Mouse (Mus musculus) erythroblast, embryonic 14.5 days (primary cell): Measurements from ENCODE around the gene Ccdc81. TPM values are rescaled to one million over a fixed set of nuclear protein-coding genes. Genes with fewer than 3 reads are reported as not detected.

ENCODE experiments used
- H3K27me3 ChIP-seq: 2 replicates; pipeline ENCODE4 v1.6.1; 2012; ENCODE audit warnings: inconsistent platforms; ENCODE audit not compliant: control insufficient read depth
- H3K36me3 ChIP-seq: 2 replicates; pipeline ENCODE4 v1.6.1; 2012; ENCODE audit warnings: mild to moderate bottlenecking, inconsistent platforms; ENCODE audit not compliant: control insufficient read depth
- H3K4me1 ChIP-seq: 2 replicates; pipeline ENCODE4 v1.6.1; 2012; ENCODE audit warnings: inconsistent platforms; ENCODE audit not compliant: control insufficient read depth
- H3K4me3 ChIP-seq: replicated peaks from 2 replicates; pipeline ENCODE3; 2012; ENCODE audit warnings: moderate library complexity, mild to moderate bottlenecking, inconsistent platforms
- H3K9me3 ChIP-seq: 2 replicates; pipeline ENCODE4 v1.6.1; 2012; ENCODE audit warnings: low read length, inconsistent platforms, mixed read lengths; ENCODE audit not compliant: control insufficient read depth
- GATA1 ChIP-seq: IDR thresholded peaks from 2 replicates; pipeline ENCODE4 v1.6.1; 2012; ENCODE audit warnings: low read length, inconsistent platforms, mixed read lengths
- TAL1 ChIP-seq: IDR thresholded peaks from 3 replicates; pipeline ENCODE4 v1.6.1; 2012; ENCODE audit warnings: low read length, inconsistent platforms, mixed read lengths
- polyA plus RNA-seq: library from polyadenylated mRNA; stranded (reverse); fragments of >175 nt; gene quantifications from 2 replicates; pipeline ENCODE4 v1.2.3, GENCODE M21; 2012

Gene Ccdc81
- polyA plus RNA-seq, 1 experiment: not detected

DNA sequence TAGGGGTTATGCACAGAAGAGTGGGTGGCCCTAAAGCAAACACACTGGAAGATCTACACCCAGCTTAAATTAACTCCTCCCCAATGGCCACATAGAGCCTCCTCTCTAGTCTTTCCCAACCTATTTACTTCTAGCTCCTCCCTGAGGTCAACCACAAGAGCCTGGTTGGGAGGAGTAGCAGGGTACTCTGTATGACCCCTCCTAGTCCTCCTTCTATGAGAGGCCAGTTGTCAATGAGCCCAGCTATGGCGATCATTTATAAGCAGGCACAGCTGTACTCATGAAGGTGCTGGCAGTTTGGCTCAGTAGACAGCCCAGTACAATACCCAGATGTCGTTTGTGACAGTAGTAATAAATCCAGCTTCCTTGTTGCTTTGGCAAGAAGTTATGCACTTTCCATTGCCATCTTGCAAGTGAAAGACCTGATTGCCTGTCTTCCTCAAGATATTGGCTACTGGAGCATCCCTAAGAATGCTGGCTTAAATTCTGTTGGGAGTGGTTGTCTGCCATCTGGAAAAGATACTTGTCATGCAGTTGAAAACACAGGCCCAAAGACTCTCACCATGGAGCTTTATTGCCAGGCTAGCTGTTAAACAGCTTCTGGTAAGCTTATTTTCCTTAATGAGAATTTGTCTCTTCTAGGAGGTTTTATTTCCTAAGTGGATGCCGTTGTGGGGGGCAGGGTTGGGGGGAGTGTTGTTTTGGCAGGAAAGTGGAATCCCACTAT lies 10.2 kb upstream of the Ccdc81 start:
- peaks cover 3% of the 10 kb centered on the region for H3K36me3 ChIP-seq
- no peaks in the 10 kb centered on the region for H3K4me1 ChIP-seq
- H3K4me3 ChIP-seq: no peak overlapping the region
- no peaks in the 10 kb centered on the region for H3K9me3 ChIP-seq
- TF ChIP-seq GATA1 (no peak), TAL1 (no peak)
- no peaks in the 10 kb centered on the region for H3K27me3 ChIP-seq

DNA sequence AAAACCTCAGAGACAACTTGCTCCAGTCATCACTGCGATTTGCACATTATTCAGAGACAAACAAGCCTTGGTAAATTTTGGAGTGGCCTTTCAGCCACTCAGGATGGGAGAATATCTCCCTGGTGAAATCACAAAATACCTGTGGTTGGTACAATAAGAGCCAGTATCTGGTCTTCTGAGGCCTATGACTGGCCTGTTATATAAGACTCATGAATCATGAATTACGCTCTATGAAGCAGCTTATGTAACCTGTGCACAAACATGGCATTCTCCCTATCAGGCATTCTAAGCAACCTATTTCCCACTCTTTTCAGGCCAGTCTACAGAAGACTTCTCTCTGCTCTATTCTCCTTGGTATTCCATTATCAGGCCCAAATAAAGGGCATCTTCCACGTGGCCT lies 8.9 kb upstream of the Ccdc81 start:
- peaks cover under 1% of the 10 kb centered on the region for H3K4me1 ChIP-seq
- H3K27me3 ChIP-seq: no peaks in the 10 kb centered on the region
- H3K4me3 ChIP-seq: no peak overlapping the region
- TF ChIP-seq TAL1 (no peak), GATA1 (no peak)
- H3K9me3 ChIP-seq: no peaks in the 10 kb centered on the region
- H3K36me3 ChIP-seq: no peaks in the 10 kb centered on the region

DNA sequence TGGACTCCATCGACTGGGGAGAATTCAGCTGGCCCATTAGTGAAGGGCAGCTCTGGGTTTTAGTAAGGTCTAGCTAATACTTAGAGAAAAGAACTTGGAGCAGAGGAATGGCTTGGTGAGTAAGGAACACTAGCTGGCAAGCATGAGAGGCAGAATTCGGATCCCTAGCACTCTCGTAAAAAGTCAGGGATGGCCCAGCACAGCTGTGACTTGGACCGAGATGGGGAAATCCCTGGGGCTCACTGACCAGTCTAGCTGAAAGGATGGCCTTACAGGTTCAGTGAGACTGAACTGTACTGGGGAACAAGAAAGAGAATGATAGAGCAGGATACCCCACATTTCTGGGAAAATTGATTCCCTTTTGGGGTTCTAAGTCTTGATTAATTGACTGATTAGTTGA lies 6.3 kb upstream of the Ccdc81 start:
- H3K27me3 ChIP-seq: no peaks in the 10 kb centered on the region
- no peaks in the 10 kb centered on the region for H3K9me3 ChIP-seq
- H3K4me1 ChIP-seq: peaks cover 8% of the 10 kb centered on the region
- H3K36me3 ChIP-seq: no peaks in the 10 kb centered on the region
- TF ChIP-seq GATA1 (no peak), TAL1 (no peak)
- H3K4me3 ChIP-seq: no peak overlapping the region

GRCm38 (mm10) chr7:89908899-89909621 lies 5.6 kb upstream of the Ccdc81 start:
- no peak for TF ChIP-seq GATA1
- no peak for TF ChIP-seq TAL1
- Histone ChIP-seq H3K4me3 (no peak overlapping the region), H3K36me3 (no peaks in the 10 kb centered on the region), H3K9me3 (no peaks in the 10 kb centered on the region), H3K27me3 (no peaks in the 10 kb centered on the region), H3K4me1 (peaks cover 8% of the 10 kb centered on the region)

- Histone ChIP-seq H3K9me3 (no peaks in the 10 kb centered on the region), H3K4me3 (no peak overlapping the region), H3K36me3 (no peaks in the 10 kb centered on the region), H3K4me1 (peaks cover 8% of the 10 kb centered on the region), H3K27me3 (no peaks in the 10 kb centered on the region)
- no peak for TF ChIP-seq TAL1
- TF ChIP-seq GATA1: no peak
Observed at GRCm38 (mm10) chr7:89908421-89908820, 5.0 kb upstream of the Ccdc81 start.

- Histone ChIP-seq H3K9me3 (no peaks in the 10 kb centered on the region), H3K4me3 (no peak overlapping the region), H3K4me1 (peaks cover 8% of the 10 kb centered on the region), H3K27me3 (no peaks in the 10 kb centered on the region), H3K36me3 (no peaks in the 10 kb centered on the region)
- TF ChIP-seq GATA1 (no peak), TAL1 (no peak)
Observed at GRCm38 (mm10) chr7:89907950-89908349, 4.5 kb upstream of the Ccdc81 start.

GRCm38 (mm10) chr7:89903007-89903406 lies 422 bp downstream of the Ccdc81 start:
- Histone ChIP-seq H3K9me3 (no peaks in the 10 kb centered on the region), H3K27me3 (no peaks in the 10 kb centered on the region), H3K4me3 (no peak overlapping the region), H3K4me1 (peaks cover 8% of the 10 kb centered on the region), H3K36me3 (no peaks in the 10 kb centered on the region)
- TF ChIP-seq GATA1: no peak
- no peak for TF ChIP-seq TAL1

- TF ChIP-seq GATA1 (no peak), TAL1 (no peak)
- H3K36me3 ChIP-seq: no peaks in the 10 kb centered on the region
- no peaks in the 10 kb centered on the region for H3K27me3 ChIP-seq
- H3K4me1 ChIP-seq: no peaks in the 10 kb centered on the region
- no peaks in the 10 kb centered on the region for H3K9me3 ChIP-seq
- H3K4me3 ChIP-seq: no peak overlapping the region
Observed at GRCm38 (mm10) chr7:89891856-89892255, 11.6 kb downstream of the Ccdc81 start.

DNA sequence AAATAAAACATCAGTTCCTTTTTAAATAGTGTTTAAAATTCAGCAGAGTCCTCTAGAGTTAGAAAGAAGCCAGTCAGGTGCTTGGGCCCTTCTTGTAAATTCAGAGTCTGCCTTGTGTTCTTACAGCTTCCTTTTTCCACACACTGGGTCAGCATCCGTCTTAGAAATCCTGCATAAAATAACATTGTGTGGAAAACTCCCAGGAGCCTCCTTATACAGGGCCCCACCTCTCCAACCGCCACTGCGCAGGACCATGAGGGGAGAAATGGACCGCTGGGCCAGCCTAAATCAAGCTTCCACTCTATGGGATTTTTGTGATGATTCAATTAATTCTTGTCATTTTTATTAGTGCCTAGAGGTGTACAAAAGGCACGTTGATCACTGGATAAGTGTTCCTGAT lies 12.0 kb downstream of the Ccdc81 start:
- H3K4me3 ChIP-seq: no peak overlapping the region
- H3K36me3 ChIP-seq: no peaks in the 10 kb centered on the region
- no peaks in the 10 kb centered on the region for H3K9me3 ChIP-seq
- no peaks in the 10 kb centered on the region for H3K27me3 ChIP-seq
- TF ChIP-seq GATA1 (no peak), TAL1 (no peak)
- no peaks in the 10 kb centered on the region for H3K4me1 ChIP-seq
